Mouse (Mus musculus) lung, postnatal 0 days (tissue): ENCODE data around the gene Gga1.

Experiments
- CTCF ChIP-seq: IDR thresholded peaks from 2 replicates; pipeline ENCODE4 v1.5.1; 2016; ENCODE audit warnings: antibody characterized with exemption, mild to moderate bottlenecking
- EP300 ChIP-seq: IDR thresholded peaks from 2 replicates; pipeline ENCODE4 v1.6.1; 2016; ENCODE audit warnings: antibody characterized with exemption, mild to moderate bottlenecking, control low read depth

- TF ChIP-seq CTCF: no peak
- TF ChIP-seq EP300: no peak
These were observed 41.1 kb downstream of the Gga1 start for GRCm38 (mm10) chr15:78918126-78918525.
